Mouse (Mus musculus): ENCODE data around the gene Muc3a.

DNA sequence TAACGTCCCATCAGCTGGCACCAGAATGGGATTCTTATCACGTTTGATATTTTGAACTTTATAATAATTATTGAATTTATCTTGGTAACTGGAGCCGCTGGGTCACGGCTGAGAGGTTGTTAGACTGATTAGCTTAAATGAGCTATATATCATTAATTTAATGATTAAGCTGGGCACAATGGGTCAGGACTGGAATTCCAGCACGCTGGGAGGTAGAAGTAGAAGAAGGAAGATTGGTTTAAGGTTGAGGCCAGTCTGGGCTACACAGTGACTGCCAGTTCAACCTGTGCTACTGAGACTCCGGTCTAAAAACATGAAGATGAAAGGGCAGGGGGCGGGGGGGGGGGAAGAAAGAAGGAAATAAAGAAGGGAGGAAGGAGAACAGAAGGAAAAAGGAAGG is 40.7 kb downstream of the Muc3a start:
- TF ChIP-seq MEF2A (IDR thresholded peaks at IDR 0.05; ENCODE audit: extremely low read depth, insufficient replicate concordance, low read depth, low read length, poor library complexity, severe bottlenecking) (no peak), ZNF384 (IDR thresholded peaks at IDR 0.05; ENCODE audit: low read depth, low read length) (no peak), POLR2AphosphoS5 (IDR thresholded peaks at IDR 0.05; ENCODE audit: borderline replicate concordance, low read depth, low read length) (no peak), ELF1 (IDR thresholded peaks at IDR 0.05; ENCODE audit: low read depth, low read length) (no peak), MAZ (IDR thresholded peaks at IDR 0.05; ENCODE audit: low read depth, low read length) (no peak), POLR2AphosphoS2 (IDR thresholded peaks at IDR 0.05; ENCODE audit: low read length) (no peak), POLR2A (IDR thresholded peaks at IDR 0.05; ENCODE audit: control insufficient read depth in 1 of 2, insufficient read depth in 1 of 2, low read depth in 1 of 2, low read length in 2 of 2, poor library complexity in 1 of 2) (no peak), CHD2 (IDR thresholded peaks at IDR 0.05; ENCODE audit: low read length) (no peak), ZC3H11A (IDR thresholded peaks at IDR 0.05; ENCODE audit: low read depth, low read length) (no peak), EP300 (IDR thresholded peaks at IDR 0.05; ENCODE audit: low read depth in 1 of 2, low read length in 2 of 2) (no peak), CHD1 (IDR thresholded peaks at IDR 0.05; ENCODE audit: low read depth, low read length) (no peak)

Measured in MEL (cell line).